Mouse (Mus musculus) urinary bladder, postnatal 10 days (tissue): ENCODE measurements around the gene Rgp1.
"Not testable (repeated sequence)": the region's sequence is repeated elsewhere in the genome, so short reads cannot be mapped to it uniquely, and the experiment has no call there.

Experiments used
- DNase-seq: peaks from one replicate; pipeline ENCODE4 v3.0.0; 2022; ENCODE audit warnings: low spot score

Gene Rgp1

GRCm38 (mm10) chr4:43562769-43563600 lies 15.5 kb upstream of the Rgp1 start:
- DNase-seq, result no peak

DNA sequence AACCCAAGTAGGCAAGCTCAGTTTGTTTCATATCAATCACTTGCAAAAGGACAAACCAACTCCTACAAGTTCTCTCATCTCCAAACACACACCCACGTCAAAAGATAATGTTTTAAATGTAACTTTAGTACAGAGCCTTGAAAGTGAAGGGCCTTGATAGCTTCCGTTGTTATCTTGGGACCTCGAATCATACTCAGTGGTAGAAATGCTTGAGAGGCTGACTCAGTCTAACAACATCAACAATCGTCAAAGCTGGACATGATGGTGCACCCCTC lies 15.0 kb upstream of the Rgp1 start:
- DNase-seq, result no peak

DNA sequence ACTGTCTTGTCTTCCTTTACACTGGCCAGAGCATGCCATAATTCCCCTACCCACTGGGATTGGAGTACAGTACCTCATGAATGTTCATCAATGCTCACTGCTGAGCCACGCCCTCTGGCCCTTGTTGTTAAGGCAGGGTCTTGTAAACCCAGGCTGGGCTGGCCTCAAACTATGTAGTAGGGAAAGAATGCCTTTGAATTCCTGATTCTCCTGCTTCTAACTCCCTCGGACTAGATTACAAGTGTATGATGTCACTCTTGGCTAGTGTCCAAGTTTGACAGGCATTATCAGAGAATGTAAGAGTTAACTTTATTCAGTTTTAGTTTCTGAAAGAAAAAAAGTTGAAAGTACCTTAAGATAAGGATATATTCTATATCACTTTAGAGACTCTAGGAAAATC lies 14.3 kb upstream of the Rgp1 start:
- no peak for DNase-seq

GRCm38 (mm10) chr4:43567140-43567539 lies 11.4 kb upstream of the Rgp1 start:
- DNase-seq, result no peak

DNA sequence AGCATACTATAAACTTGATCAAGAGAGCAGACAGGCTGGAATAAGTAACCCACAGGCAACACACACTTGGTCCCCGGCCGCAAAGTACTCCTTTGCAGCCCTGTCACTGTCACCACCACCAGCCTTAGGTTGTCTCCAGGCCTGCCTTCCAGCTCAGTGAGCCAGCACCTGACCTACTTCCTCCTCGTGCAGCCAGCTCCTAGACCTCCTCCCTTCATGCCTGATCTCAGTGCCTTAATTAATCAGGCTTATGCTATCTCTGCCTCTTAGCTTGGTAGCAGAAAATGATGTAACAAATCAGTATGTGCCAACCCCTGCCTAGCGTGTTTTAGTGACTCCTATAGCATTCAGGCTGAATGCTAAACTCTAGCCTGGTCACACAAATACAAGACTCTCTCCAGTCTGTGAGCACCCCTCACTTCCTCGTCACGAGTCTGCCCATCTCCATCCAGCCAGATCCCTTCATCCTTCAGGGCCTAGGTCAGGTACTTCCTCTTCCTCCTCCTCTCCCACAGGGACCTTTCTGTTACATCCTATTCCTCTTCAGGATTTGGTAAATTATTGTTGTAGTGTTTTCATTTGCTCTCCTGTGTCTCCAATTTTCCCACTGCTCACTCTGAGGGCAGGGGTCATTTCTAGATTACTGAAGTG lies 7.0 kb upstream of the Rgp1 start:
- no peak for DNase-seq

- DNase-seq, result no peak
These were observed 5.0 kb upstream of the Rgp1 start for GRCm38 (mm10) chr4:43573561-43573960.

DNA sequence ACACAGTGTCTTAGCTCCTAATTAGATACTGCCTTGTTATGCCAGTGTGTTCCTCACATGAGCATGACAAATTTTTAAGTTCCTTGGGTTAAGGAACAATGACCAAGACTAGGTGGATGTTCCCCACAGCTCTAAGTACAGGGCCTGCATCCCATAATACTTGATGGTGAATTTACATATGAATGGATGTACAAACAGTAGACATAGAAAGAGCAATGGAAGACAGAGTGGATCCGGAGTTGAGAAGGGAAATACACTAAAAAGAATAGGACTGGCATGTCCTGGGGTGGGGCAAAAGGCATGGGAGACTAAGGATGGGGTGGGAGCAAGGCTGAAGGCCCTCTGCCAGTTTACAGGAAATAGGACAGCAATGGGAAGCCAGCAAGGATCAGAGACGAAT lies 3.2 kb upstream of the Rgp1 start:
- no peak for DNase-seq

- no peak for DNase-seq
These were observed 1.2 kb upstream of the Rgp1 start for GRCm38 (mm10) chr4:43577237-43577881.

DNA sequence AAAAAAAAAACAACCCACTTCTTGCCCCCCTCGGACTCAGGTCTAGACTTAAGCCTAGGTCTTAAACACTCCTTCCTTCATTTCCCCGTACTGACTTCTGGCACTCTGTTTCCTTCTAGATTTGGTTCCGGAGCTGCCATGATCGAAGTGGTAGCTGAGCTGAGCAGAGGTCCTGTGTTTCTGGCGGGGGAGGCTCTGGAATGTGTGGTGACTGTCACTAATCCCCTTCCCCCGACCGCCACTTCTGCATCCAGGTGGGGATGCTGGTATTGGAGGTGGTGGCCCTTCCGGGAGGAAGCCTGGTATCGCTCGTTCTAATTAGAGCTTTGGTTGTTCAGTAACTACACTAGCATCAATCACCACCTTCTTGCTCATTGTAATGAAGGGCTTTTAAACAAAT lies 741 bp downstream of the Rgp1 start:
- no peak for DNase-seq

- no peak for DNase-seq
These were observed 1.2 kb downstream of the Rgp1 start for GRCm38 (mm10) chr4:43579731-43580130.

GRCm38 (mm10) chr4:43580721-43581120 lies 2.2 kb downstream of the Rgp1 start:
- DNase-seq, result no peak

DNA sequence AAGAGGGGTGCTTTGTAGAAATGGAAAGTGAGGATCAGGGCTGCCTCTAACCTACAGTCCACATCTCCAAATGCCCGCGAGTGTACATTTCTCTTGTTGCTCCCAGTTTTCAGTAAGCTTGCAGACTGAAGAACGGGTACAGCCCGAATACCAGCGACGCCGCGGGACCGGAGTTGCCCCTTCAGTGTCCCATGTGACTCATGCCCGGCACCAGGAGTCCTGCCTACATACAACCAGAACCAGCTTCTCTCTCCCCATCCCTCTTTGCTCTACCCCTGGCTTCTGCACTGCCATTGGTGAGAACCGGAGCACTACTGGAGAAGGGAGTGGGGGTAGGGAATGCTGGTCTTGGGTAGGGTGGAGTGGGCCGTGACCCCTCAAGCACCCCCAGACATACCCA lies 2.9 kb downstream of the Rgp1 start:
- DNase-seq, result no peak

- DNase-seq, result no peak
These were observed 3.7 kb downstream of the Rgp1 start for GRCm38 (mm10) chr4:43582241-43582640.

DNA sequence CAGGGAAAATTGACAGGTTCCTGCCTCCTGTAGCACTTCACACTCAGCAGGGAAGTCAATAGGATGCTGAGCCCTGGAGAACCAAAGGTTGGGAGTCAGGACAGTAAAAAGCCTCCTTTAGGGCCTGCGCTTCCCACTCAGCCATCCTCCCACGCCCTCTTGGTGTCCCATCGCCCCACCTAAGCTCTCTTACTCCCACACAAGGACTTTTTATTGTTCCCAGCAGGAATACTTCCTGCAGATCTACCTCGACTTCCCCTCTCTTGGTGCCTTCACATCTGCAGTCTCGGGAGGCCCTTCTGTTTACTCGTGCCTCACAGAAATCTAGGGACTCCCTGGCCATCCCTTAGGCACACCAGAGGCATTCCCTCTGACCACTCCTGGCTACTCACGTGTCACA lies 4.9 kb downstream of the Rgp1 start:
- DNase-seq, result no peak

DNA sequence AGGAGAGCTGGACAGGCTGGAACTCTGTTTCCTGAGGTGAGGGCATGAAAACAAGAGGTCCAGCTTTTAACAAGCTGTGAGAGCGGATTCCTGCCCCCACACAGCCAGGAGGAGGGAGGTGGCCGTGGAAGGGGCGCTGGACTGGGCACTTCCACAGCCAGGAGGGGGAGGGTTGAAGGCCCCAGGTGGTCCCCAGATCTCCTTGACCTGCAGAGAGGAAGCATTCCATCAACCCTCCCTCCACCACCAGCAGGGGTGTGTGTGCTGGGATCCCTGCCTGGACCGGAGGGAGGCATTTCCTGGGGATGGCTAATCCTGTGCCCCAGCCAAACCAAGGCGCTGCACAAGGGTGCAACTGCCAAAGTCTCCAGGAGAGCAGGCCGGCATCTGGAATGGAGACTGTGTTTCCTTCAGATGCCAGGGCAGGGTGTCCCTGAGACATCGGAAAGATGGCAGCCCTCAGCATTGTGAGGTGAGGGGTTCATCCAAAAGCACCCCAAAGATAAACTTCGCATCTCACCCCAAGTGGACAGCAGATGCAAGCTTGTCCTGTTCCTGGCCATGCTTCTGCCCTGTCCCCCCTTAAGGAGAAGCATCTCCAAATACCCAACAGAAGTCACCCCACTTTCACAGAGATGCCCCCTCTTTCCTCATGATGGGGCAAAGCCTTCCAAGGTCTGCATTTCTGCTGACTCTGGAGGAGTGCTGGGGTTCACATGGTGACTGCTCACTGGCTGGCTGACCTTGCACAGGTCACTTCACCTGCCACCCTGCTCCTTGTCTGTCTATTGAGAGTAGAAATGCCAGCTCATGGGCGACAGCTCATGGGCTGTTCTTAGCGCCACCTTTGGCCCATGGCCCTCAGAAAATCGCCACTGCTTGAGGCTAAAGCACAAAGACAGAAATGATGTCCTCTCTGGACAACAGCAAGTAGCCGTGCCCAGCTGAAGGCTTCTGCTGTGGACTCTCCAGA lies 6.2 kb downstream of the Rgp1 start, which contains the start of gene Msmp:
Gene Msmp, minus strand, starts transcription at position 51 of the 973 bp plus-strand sequence.
- DNase-seq, result no peak

DNA sequence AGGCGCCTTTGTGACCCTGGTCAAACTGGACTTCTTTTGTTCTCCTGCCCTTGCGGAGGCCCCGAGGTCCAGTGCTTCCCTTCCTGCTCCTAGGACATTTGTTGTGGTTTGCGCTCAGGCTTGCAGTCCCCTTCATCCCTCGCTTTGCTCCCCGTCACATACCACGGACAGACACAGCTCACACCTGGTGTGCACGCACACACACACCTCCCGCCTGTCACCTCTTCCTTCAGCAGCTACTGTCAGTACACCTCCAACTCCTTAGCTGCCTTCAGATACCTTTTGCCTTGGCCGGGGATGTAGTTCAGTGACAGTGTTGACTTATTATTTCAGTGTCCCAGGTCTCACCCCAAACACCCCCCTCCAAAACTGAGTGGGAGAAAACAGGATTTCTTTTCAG lies 7.2 kb downstream of the Rgp1 start:
- DNase-seq, result no peak

- no peak for DNase-seq
These were observed 7.9 kb downstream of the Rgp1 start for GRCm38 (mm10) chr4:43586411-43586810.

- no peak for DNase-seq
These were observed 9.2 kb downstream of the Rgp1 start for GRCm38 (mm10) chr4:43587681-43588080.

DNA sequence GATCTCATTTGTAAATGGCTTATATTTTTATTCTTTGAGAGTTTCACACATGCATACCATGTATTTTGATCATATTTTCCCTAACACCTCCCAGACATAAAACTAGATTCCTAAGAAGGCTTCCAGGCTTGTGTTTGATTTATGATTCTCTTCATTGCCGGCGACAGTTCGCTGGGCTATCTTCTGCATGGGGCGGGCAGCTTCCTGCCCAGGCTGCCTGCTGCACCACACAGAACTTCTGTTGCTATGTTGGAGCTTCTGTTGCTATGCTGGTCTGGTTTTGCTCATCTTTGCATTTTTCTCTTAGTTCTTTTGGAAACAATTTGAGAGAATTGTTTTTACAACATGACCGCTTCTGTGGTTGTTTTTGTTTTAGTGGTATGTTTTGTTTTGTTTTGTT lies 13.0 kb downstream of the Rgp1 start:
- DNase-seq, result no peak

DNA sequence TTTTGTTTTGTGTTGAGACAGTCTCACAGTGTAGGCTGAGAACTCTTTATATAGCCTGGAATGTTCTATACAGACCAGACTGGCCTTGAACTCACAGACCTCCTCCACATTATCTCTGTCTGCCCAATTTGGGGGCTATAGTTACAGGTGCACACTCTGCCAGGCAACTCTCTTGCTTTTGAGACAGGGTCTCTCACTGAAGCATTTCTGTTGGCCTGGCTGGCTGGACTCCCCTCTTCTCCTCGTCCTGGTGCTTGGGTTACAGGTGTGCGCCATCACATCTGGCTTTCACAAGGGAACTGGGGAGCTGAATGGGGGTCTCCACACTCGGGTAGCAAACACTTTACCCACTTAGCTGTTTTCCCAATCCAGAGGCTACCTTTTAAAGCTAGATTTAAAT lies 13.4 kb downstream of the Rgp1 start:
- DNase-seq, result no peak

- DNase-seq, result no peak
These were observed 14.9 kb downstream of the Rgp1 start for GRCm38 (mm10) chr4:43593453-43593852.

- not testable (repeated sequence) for DNase-seq
These were observed 18.1 kb downstream of the Rgp1 start for GRCm38 (mm10) chr4:43596597-43596996.
